Mouse (Mus musculus) heart, postnatal 36 days (tissue): Measurements from ENCODE around the gene Senp2. TPM values are rescaled to one million over a fixed set of nuclear protein-coding genes. Genes with fewer than 3 reads are reported as not detected.
A peak's percentile ranks its signal among the peaks of the same experiment; 100 is the strongest.
"Not testable (repeated sequence)": the region's sequence is repeated elsewhere in the genome, so short reads cannot be mapped to it uniquely, and the experiment has no call there.

Experiments
- DNase-seq, 2 experiments: peaks; one replicate each; pipeline ENCODE4 v3.0.0; 2021 to 2022
- intact Hi-C: fragments of 180-260 bp; cut with DNase I; formaldehyde crosslinking; loops from one replicate; pipeline ENCODE4 v1.15.1; 2025
- total RNA-seq, 2 experiments: library from RNA; stranded (reverse); gene quantifications; 2 replicates each; pipeline ENCODE4 v1.2.3; 2021

The Senp2 gene
- 10 to 100 TPM; 19.8 to 19.9 TPM for total RNA-seq

DNA sequence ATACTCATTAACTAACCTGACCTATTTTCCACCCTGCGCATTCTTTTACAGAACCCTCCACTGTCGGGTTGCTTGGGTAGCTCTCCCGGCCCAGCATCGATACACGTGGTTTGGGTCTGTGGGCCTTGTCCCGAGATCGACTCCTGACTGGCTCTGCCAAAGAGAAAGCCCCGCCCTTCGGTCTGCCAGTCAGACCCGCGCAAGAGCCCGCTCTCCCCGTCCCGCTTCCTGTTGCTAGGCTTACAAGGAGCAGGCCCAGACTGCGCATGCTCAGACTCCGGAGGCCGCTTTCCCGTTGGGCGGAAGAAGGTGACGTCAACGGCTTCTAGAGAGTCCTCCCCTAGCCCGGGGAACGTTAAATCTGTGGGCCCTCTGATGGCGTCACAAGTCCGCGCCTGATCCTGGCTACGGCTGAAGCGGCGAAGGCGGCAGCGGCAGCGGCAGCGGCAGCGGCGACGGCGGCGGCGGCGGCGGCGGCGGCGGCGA, at the start of gene Senp2:
Gene Senp2, plus strand, starts transcription at position 386 of the 486 bp plus-strand sequence.
- DNase-seq = peak; percentile 99 to 100
- intact Hi-C loops = loop anchor here (5.0 kb wide), 1 partner anchor 62 kb away; the partner anchor contains the start of gene Tmem41a

- intact Hi-C loops = no loop called here
- no peak for DNase-seq
These were observed 43.7 kb upstream of the Senp2 start for GRCm38 (mm10) chr16:21965576-21965975.

DNA sequence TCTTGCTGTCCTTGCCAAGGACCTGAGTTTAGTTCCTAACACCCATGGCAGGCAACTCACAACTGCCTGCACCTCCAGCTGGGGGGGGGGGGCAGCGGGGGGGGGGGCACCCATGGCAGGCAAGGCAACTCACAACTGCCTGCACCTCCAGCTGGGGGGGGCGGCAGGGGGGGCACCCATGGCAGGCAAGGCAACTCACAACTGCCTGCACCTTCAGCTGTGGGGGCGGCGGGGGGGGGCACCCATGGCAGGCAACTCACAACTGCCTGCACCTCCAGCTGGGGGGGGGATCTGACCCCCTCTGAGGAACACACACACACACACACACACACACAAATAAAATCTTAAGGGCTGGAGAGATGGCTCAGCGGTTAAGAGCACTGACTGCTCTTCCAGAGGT, 39.4 kb upstream of the Senp2 start:
- intact Hi-C loops = no loop called here
- DNase-seq = no peak

- DNase-seq = no peak
- intact Hi-C loops = no loop called here
These were observed 38.7 kb upstream of the Senp2 start for GRCm38 (mm10) chr16:21970536-21970935.

- intact Hi-C loops = no loop called here
- no peak for DNase-seq
These were observed 37.8 kb upstream of the Senp2 start for GRCm38 (mm10) chr16:21971446-21971845.

DNA sequence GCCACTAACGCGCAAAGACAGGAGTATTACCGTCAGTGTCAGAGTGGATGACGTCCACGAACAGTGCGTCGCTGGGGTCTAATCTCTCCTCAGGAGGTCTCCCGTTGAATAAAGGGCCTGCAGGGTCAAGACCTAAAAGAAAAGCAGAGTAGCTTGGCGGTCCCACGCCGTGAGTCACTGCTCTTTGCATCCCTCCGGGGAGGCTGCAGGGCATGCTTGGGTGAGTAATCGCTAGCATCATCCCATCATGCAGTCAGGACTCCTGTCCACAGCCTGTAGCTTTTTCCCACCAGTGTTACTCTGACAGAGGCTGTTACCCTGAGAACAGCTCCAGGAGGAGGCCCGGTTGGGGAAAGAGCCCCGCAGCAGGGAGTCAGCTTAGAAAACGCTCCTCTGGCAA, 33.1 kb upstream of the Senp2 start:
- intact Hi-C loops = no loop called here
- no peak for DNase-seq

DNA sequence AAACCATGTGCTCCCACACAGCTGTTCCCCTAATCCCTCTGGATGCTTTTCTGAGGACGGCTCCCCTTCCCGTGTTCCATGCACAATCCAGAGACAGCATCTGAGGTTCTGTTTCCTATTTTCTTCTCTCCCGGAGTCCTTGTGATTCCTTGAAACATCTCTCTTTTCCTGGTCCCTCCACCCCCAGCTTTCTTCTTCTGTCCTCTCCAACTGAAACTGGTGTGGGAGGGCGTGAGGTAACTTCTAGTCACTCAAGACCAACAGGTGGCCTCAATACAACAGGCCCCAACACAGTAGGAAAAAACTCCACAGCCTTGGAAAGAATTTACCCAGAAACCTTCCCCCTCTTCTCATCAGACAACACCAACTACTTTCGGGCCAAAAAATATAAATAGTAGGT, 31.9 kb upstream of the Senp2 start:
- intact Hi-C loops = no loop called here
- no peak for DNase-seq

GRCm38 (mm10) chr16:21983146-21983545, 26.1 kb upstream of the Senp2 start:
- intact Hi-C loops = no loop called here
- no peak for DNase-seq

DNA sequence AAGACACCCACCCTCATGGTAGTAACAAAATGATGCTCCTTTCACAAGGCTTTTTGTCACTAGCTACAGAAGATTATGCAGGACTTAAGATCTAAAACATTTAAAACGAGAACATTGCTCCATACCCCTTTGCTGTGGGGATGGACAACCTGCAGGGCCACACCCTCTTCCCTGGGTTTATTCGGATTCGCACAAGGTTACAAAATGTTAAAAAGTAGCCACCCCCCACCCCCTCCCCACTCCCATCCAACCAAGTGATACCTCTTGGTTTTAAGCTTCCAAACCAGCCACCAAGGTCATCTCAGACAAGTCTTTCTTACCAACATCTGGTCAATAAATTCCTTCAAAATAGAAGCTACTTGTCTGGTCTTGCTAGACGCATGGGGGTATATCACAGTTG, 25.7 kb upstream of the Senp2 start:
- no peak for DNase-seq
- intact Hi-C loops = no loop called here

DNA sequence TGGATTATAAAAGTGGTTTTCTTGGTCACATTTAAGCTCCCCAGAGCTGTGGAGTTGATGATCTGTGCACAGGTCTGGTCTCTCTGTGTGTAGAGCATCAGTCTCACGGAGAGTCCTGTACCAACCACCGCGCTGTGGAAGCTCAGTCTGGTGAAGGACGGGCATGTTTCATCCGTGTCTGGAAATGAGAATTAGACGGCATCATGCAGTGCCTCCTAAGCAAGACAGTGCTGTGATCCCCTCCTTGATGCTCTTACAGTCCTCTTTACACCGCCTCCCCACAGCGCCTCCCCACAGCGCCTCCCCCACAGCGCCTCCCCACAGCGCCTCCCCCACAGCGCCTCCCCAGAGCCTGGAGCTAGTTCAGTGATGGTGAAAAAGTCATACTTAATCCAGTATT, 25.2 kb upstream of the Senp2 start:
- intact Hi-C loops = no loop called here
- no peak for DNase-seq

DNA sequence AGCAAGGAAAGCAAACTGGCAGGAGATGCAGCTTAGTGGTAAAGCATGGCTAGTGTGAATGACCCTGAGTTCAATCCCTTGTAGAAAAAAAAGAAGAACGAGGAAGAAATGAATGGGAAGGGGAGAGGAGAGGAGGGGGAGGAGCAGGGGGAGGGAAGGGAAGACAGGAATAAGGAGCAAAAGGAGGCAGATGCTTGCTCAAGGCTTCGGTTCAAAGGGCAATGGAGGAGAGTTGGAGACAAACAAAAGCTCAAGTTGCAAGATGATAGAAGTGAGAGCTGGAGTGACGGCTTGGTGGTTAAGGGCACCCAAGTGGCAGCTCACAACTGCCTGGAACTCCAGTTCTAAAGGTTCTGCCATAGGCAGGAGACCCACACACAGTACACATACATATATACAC, 23.1 kb upstream of the Senp2 start:
- intact Hi-C loops = no loop called here
- DNase-seq = no peak

DNA sequence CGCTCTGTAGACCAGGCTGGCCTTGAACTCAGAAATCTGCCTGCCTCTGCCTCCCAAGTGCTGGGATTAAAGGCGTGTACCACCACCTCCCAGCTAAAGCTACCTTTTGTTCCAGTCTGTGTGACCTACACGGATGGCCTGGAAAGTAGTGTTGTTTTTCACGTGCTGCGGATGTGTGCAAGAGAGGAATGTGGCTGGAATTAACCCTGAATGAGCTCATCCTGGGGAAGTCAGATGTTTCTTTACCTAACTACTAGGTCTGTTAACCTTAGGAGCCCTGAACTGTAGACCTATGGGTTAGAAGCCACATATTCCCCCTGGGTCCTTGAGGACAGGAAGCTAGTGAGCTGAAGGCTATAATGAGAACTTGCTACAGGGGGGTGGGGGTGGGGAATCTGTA, 21.3 kb upstream of the Senp2 start:
- intact Hi-C loops = no loop called here
- no peak for DNase-seq

DNA sequence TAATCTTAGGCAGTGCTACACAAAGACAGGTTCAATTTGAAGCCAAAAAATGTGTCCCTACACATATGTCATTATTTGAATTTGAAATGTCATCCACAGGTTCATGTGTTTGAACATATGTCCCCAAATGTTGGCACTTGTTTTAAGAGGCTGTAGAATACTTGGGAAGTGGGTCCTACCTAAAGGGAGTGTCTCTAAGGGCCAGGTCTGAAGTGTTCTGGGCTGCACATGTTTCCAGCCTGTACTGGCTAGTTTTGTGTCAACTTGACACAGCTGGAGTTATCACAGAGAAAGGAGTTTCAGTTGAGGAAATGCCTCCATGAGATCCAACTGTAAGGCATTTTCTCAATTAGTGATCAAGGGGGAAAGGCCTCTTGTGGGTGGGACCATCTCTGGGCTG, 18.4 kb upstream of the Senp2 start:
- DNase-seq, intact Hi-C loops: not testable (repeated sequence)

GRCm38 (mm10) chr16:21991774-21992173, 17.5 kb upstream of the Senp2 start:
- no peak for DNase-seq
- intact Hi-C loops = no loop called here

GRCm38 (mm10) chr16:21995304-21995703, 14.0 kb upstream of the Senp2 start, which contains the start of gene Liph:
Liph (minus strand) TSS chr16:21995663.
- intact Hi-C loops = no loop called here
- peak in 1 of 2 experiments; percentile 6 for DNase-seq

DNA sequence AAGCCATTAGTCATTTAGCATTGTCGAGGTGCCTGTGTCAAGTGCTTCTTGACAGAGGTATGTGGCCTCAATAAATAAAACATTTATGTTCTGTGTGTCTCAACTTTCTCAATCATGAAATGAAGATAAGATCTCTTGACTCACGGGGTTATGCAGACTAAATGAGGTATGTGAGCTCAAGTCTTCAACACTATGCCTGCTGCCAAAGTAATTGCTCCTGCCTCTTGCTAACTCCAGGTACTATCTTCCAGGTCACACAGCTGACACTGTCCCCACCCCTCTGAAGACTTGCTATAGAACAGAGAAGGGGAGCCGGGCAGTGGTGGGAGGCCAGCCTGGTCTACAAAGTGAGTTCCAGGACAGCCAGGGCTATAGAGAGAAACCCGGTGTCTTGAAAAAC, 12.9 kb upstream of the Senp2 start:
- intact Hi-C loops = no loop called here

DNA sequence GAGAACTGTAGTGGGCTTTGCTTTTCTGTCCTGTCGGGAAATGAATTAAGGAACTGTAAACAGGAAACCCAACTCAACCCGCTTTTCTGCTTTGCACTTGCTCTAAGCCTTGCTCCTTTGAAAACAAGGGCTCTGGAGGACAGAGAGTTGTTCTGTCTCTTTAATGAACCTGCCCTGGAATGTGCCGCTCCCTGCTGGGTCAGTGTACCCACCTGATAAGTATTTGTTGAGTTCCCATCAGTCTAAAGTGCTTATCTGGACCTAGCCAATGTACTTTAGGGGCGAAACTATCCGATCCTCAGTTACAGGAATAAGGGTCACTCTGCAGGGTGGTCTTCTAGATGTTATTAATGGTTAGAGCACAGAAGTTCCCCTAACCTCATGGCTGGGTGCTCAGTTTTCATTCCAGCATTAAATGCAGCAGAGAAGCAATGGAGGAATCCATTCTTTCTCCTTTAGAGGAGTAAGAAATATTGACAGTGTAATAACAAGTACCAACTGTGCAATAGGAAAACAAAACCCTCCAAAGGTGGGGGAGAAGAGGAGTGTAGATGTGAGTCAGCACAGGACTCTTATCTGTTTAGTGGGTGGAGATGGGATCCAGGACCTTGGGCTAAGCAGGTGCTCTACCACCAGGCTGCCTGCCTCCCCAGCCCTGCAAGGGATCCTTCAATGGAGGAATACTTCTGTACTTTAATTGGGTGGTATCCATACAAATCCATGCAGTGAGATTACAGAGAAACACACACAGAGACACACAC, 12.2 kb upstream of the Senp2 start:
- no peak for DNase-seq
- intact Hi-C loops = no loop called here

More for the DNA sequence above, 12.9 kb upstream of the Senp2 start:
- DNase-seq = no peak

GRCm38 (mm10) chr16:21998061-21998460, 11.2 kb upstream of the Senp2 start:
- DNase-seq = no peak
- intact Hi-C loops = no loop called here

GRCm38 (mm10) chr16:21999941-22000690, 9.2 kb upstream of the Senp2 start:
- intact Hi-C loops = no loop called here
- no peak for DNase-seq

DNA sequence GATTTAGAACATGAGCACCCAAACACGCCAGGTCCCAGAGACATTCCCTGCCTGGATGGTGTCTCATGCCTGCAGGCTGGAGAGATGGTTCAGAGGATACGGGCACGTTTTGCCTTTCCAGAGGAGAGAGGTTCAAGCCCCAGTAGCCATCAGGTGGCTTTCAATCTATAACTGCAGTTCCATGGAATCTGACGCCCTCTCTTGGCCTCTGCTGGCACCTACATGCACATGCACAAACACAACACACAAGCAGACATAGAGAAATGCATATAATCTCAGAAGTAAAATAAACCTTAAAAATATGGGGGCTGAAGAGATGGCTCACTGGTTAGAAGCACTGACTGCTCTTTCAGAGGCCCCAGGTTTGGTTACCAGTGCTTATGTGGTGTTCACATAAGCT, 8.1 kb upstream of the Senp2 start:
- no peak for DNase-seq
- intact Hi-C loops = no loop called here

DNA sequence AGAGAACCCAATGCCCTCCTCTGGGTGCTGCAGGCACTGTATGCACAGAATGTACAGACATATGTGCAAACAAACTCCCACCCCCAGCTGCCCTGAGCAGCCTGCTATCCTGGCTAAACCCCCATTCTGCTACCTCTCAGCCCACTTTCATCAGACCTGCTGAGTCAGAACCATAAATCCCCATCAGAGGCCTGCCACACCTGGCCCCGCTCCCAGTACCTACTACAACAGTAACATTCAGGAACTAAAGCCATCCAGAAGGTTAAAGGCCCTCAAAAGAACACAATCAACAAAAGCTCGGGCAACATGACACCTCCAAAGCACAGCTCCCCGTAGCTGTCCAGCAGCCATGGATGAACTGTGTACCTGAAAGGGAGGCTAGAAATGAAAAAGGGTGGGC, 7.7 kb upstream of the Senp2 start:
- DNase-seq = no peak
- intact Hi-C loops = no loop called here

- no peak for DNase-seq
- intact Hi-C loops = loop anchor here (5.0 kb wide), 1 partner anchor 62 kb away; the partner anchor contains the start of gene Tmem41a
These were observed 312 bp downstream of the Senp2 start for GRCm38 (mm10) chr16:22009596-22009995.
